Mouse (Mus musculus) mouse embryonic stem cell (cell line): ENCODE measurements around the gene Aff1.

Source experiments
- in situ Hi-C, 2 experiments: fragments of 300-500 bp; cut with MboI; formaldehyde crosslinking; loops; 1 replicate in 1 of 2; 3 replicates in 1 of 2; pipeline ENCODE4 v1.14.3; 2019 to 2020; ENCODE audit warnings: low sequenced_read_pairs in 2 of 2, low pct_unique_long_range_greater_than_20kb in 1 of 2, mixed read lengths in 1 of 2; ENCODE audit not compliant: unreplicated experiment in 1 of 2

The Aff1 gene

DNA sequence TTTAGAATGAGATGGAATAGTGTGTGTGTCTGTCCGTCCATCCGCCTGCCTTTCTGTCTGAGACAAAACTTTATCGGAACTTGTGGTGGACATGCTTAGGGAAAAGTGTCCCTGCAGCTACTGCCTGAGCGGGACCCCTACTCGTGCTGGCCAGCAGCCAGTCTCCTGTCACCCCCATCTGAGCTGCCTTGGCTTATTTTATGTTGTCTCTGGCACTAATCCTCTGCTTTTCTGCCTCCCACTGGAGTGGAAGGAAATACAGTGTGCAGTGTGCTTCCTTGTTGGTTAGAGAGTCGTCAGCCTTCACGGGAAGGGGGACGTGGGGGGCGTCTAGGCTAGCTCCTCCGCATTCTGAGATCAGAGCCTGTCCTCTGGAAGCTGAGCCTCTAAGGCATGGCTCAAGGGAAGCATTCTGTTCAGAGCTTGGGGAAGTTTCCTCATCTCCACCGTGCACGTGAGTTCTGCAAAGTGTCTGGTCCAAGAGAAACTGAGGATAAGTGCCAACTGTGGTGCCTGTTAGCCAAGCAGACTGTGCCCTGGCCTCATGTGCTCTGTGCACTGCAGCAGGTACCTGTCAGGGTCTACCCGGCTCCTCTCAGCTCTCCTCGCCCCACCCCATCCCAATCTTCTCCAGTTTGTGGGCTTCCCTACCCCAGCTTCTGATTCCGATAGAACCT, 143.4 kb downstream of the Aff1 start:
- in situ Hi-C loops: loop anchor here in 1 of 2 experiments (10.0 kb wide), 1 partner anchor 161 kb away; no protein-coding TSS in a partner anchor

DNA sequence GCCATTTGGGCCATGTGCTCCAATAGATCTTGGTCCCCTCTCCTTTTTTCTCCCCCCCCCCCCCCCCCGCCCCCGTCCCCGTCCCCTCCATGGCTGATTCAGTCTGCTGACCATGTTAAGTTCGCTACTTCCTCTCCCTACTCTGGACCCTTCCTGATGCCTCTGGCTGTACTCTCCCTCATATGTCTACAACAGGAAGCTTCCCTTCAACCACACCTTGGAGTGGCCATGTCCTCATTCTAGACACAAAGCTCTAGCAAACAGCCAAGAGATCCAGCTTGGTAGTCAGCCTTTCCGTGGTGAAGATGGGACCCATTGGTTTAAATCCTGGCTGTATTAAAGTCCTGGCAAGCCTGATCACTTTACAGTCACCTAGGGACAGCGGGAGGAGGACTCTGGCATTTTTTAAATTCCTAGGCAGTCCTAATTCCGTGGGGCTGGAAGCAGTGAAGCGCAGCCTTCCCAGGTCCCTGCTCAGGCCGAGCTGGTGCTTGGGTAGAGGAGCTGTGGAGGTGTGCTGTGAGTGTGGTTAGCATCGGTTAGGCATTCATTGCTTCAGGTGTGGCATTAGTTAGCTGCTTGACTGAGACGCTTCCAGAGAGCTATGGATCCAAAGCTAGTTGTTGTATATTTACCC, 144.1 kb downstream of the Aff1 start:
- in situ Hi-C loops: loop anchor here in 1 of 2 experiments (10.0 kb wide), 1 partner anchor 161 kb away; no protein-coding TSS in a partner anchor

DNA sequence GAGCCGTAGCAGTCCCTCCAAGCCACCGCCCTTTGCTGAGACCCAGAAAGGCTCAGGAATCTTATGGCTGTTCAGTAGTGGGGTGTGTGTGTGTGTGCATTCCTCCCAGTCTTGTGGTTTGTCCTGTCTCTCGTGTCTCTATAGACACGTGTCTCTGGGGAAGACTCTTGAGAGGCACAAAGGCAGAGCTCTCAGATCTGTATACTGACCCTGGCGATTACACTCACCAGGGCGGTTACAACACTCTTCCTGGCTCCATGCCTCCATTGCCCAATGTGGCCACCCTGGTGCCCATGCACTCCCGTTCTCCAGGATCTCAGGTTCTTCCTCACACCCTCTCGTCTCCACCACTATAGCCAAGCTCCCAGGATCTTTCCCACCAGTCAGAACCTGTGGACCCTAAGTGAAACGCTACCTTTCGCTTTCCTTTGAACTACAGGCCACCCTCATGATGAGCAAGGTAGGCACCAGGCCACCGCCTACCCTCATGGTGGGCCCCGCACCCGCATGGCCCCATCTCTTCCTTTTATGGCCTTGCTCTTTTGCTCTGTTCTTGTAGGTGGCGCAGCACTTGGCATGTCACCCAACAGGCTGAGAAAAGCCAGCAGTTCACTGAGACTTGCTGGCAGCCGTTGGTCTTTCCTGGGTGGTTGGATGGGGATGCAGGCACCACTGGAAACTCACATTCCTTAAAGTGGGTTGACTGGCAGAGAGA, 146.5 kb downstream of the Aff1 start:
- in situ Hi-C loops: loop anchor here in 1 of 2 experiments (10.0 kb wide), 1 partner anchor 164 kb away; no protein-coding TSS in a partner anchor

DNA sequence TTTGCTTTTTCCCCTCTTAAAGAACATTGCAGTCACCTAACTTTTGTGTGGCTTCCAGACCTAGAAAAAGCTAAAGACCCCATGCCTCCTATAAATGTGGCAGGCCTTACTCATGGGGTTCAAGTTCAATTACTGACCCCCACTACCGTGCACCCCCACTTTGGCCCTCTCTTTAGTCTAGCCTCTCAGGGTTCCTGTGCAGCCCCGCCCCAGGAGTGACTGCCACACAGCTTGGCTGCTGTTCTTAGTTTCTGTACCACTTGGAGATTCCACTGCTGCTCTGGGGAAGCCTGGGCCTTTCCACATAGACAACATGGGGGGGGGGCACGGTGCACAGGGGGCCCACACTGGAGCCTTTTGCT, 147.1 kb downstream of the Aff1 start:
- in situ Hi-C loops: loop anchor here in 1 of 2 experiments (10.0 kb wide), 1 partner anchor 164 kb away; no protein-coding TSS in a partner anchor

DNA sequence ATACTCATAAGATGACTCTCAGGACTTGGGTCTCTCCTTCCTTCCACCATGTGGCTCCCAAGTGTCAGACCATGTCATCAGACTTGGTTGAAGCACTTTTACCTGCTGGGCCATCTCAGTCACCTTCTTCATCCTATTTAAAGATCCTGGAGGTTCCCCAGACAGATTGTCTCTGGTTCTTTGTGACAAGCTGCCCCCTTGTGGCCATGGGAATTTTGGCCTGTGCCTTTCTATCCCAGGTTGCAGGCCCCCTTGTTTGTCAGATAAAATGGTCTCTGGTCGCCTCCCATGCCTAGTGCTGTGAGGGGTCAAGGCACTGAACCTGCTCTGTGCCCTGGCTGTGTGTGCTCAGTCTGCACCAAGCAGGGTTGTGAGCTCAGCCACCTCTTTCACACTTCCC, 151.8 kb downstream of the Aff1 start:
- in situ Hi-C loops: no loop called here

DNA sequence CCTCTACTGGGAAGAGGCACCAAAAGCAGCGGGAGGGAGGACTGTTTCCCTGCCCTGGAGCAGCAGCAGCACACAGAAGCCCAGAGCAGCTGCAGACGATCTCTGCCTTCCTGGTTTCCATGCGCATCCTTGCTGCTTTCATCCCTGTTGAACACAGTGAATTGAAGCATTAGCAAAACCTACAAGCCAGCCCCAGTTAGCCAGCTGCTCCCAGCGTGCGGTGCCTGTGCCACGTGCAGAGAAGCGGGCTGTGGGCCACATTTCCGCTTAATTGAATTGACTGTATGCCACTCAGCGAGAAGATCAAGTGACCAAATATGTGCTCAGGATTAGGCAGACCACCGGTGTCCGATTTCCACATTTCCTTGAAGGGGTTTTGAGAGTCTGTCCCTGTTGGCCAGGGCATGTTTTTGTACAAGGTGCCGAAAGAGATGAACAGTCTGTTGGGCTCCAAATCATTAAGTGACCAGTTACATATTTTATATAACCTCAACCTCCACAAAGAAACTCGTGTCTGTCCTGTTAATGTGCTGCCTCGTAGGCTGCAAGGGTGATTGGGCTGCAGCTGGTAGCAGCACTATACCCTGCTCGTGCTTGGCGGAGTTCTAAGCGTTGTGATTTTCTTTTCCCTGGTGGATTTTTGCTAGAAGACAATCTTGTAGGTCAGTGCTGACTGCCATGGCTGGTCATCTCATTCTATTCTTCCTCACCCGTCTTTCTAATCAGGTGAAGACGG, 153.4 kb downstream of the Aff1 start:
- in situ Hi-C loops: no loop called here

DNA sequence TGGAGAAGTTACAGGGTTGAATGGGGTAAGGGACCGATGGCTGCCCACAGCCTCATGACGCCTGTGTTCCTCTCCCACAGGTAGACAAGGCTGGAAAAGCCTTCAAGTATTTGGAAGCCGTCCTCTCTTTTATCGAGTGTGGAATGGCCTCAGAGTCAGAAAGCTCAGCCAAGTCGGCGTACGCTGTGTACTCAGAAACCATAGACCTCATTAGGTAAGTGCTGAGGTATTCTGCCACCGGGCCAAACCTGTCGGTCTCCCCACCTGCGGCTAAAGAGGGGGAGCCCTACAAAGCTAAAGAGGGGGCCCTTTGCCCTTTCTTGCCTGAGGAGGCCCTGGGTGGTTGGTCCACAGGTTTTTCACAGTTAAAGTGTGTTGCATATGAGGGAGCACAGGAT, 154.0 kb downstream of the Aff1 start:
- in situ Hi-C loops: no loop called here

DNA sequence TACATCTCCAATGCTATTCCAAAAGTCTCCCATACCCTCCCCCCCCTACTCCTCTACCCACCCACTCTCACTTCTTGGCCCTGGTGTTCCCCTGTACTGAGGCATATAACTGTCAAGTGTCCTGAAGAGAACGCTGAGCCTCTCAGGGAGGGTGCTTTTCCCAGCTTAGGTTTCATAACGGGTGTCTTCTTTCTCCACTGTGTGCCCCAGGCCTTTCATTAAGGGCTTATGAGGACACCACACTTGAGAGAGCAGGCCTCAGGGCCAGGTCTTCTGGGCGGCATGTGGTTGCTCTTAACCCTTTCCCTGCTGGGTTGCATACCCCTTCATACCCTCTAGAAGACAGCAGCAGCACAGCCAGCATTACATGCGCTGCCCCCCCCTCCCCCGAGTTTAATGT, 154.4 kb downstream of the Aff1 start:
- in situ Hi-C loops: no loop called here

DNA sequence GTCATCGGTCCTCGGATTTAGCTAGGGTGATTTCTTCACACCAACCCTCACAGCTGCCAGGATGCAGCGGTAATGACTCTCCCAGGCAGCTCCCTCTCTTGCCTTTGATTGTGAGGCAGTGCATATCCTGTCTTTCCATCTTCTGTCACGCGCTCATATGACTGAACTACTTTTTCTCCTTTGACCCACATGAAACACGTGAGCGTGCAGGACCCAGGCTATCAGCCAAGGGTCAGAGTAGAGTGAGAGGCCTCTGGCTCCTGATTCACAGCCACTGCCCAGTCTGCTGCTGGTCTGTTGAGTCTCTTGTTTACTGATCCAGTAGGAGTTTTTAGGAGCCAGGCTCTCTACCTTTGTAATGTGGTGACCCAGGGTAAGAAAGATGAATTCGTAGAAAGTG, 156.4 kb downstream of the Aff1 start:
- in situ Hi-C loops: no loop called here

DNA sequence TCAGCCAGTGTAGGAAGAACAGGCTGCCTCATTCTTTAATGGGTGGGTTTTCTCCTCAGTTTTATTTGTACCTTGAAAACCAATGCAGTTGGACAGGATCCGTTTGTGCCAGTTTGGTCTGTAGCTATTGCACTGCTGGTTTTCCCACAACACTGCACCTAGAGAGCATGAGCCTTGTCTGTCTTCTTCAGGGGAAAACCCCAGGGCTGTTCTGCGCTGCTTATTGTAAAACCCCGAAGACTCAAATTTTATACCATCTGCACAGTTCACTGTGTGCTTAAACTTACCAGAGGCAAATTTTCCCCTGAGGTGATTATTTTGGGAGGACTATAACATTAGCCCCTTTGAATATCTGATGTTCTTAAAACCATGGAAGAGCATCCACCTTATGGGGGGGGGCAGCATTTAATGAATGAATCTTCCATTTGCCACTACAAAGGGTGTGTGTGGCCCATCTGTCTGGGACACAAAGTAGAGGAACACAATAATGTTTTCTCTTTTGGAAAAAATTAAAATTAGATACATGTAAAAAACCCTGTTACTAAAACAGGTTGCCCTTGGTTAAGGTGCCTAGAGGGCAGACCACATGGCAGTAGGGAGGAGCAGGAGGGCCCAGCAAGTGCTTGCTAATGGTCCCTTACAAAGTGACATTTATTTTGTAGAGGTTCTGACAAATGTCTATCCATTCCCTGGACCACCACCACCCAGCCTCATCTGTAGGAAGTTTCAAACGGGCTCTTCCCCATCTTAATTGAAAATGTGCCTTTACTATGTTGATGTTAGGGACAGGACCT, 160.8 kb downstream of the Aff1 start:
- in situ Hi-C loops: no loop called here

DNA sequence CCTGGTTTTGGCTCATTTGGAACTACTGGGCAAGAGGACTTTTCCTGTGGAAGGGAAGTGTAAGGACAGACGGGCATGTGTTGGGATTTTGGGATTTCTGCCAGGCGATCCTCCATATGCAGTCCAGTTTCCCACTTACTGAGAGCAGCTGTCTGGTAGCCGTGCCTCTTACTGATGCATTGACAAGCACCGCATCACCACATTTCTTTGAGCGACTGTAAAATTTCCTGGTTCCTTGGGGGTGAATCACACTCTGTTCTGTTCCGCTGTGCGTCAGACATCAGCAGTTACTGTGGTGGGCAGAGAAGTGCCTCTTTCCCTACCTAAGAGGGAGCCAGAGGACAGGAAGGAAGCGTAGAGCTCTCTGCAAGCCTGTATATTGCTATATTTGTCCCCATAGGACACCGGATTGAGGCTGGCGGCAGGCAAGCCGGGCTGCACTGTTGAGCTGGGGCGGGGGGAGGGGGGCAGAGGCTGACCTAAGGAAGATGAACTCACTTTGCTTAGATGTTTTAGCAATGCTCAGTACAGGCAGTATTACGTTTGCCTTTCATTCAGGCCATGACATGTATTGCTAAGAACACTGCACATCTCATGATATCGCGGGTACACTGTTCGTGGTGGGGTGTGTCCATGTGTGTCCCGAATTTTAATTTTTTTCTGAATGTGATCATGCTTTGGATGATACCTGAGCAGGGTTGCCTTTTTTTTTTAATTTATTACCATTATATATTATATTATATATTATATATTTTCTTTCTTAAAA, 162.1 kb downstream of the Aff1 start:
- in situ Hi-C loops: no loop called here

DNA sequence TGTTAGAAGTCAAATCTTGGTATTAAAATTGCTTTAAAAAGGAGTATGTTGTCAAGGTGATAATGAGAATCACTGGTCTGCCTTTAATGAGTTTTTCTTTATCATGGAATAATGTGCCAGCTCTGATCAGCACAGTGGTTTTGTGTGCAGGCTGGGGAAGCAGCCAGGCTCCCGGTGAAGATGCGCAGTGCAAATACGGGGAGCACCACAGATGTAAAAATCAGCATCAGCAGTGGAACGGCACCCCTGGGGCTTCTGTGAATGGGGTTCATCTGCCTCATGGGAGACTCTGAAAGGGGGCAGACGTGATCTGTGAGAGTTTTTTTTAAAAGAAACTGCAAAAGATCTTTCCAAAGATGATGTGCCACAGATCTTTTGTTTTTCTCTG, 162.6 kb downstream of the Aff1 start:
- in situ Hi-C loops: no loop called here

DNA sequence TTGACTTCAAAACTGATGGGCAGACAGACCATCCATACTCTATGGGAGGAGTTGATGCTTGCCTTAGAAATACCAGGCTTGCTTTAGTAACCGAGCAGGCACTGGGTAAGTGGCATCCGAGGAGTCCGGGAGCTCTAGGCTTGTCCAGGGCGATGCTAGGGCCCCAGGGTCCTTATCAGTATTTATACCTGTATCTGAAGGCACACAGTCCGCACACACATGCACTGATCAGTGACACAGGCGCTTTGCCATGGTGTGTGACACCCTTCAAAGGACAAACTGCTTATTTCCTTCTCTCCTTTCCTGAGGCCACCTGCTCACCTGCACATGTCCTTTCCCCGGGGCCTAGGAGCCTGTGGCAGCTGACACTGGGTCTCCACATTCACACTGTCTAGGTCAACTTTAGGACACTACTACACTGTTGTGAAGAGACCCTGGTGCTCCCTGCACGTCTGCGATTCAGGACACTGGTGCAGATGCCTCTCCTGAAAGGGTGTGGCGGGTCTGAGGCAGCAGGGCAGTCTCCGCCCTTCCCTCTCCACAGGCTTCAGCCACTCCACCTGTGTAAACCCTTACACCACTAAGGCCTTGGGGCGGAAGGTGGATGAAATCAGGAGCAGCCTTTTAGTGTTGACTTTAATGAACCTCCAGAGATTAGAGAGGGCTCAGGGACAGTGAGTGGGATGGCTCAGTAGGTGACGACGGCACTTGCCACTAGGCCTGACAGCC, 163.5 kb downstream of the Aff1 start:
- in situ Hi-C loops: no loop called here

DNA sequence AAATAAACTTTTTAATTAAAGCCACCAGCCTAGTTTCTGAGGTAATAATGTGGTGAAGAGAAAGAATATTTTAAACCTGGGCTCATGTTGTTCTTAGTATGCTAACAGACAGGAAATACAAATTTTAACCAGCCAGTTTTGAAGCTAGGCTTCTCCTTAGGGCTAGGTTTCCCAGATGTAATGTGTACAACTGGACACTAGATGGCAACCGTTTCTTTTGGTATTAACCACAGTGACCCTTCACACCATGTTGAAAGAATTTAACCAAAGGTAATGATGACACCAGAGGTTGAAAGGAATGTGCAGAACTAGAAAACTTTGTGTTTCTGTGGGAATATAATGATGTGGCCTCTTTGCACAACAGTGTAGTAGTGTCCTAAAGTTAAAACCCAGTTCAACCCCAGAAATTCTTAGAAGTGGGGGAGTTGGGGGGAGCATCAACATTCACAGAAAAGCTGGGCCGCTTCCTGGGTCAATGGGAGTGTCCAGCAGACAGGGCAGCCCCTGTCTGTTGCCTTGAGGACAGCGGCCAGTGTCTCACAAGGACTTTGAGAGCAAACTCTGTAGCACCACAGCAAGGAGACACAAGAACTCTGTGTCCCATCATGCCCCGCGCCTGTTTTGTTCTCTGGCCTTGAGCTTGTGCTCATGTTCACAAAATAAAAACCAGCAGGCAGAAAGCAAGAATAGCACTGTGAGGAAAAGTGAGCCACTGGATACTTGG, 164.3 kb downstream of the Aff1 start:
- in situ Hi-C loops: no loop called here

DNA sequence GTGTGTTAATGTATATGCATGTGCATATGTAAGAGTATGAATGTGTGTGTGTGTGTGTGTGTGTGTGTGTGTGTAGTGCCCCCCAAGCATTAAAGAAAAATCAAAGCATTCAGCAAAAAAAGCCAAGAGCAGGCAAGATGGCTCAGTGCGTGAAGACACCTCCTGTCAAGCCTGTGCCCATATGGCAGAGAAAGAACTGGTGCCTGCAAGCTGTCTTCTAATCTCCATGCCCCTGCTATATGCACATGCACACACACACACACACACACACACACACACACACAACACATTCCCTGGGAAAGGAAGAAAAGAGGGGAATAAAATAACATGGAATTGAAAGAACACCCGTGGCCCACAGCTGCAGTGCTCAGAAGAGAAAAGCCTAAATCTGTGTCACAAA, 165.0 kb downstream of the Aff1 start:
- in situ Hi-C loops: no loop called here

DNA sequence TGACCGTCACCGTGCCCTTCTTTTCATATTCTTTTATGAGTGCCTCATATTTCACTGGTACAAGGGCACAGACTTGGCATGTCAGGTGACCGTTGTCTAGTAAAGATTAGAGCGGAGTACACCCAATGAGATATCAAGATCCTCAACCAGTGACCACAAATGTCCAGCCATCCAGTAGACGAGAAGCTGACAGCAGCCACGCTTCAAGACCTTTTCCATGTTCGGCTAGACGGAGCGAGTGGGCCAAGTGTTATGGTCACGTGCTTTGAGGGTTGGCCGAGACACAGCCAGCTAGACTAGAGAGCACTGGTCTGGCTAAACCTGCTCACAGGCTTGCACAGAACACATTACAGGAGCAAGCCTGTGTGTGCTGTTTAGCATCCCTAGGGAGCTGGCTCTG, 168.4 kb downstream of the Aff1 start:
- in situ Hi-C loops: no loop called here
